Mouse (Mus musculus): Measurements from ENCODE around the gene Lgi2. TPM values are rescaled to one million over a fixed set of nuclear protein-coding genes. Genes with fewer than 3 reads are reported as not detected.

Gene Lgi2
- polyA plus RNA-seq (2012; rRNA removed) = 1.8 and 3.1 TPM in 2 replicates

DNA sequence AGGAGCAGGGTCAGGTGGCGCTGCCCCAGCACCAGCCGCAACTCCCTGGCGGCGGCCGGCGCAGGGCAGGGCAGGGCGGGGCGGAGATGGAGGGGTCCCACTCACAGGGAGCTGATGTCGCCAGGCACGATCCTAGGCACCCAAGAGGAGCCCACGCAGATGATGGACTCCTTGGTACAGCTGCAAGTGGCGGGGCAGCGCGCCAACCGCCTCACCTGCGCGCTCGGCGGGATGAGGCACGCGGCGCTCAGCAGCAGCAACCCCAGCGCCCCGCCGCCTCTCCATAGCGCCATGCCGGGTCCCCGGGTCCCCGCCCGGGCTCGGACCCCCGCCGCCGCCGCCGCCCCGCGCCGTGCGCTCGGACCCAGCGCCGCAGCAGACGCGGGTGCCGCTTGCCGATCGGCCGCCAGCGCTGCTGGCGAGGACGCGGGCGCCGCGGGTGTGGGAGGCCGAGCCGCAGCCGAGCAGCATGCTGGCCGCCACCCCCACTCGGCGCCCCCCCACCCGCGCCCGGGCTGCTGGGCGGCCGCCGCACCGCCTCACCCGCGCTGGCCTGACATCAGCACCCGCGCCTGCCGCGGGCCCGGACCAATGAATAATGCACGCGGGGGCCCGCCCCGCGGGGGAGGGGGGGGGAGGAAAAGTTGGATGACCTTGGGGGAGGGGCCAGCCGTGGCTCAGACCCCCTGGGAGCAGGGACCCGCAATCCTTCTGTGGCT, at the start of gene Lgi2:
TSS of gene Lgi2 (minus strand) at position 650 of the 719 bp plus-strand sequence.

Other genes starting within 250 kb of the Lgi2 start
- gene Sod3, start 202.7 kb downstream of the Lgi2 start, polyA plus RNA-seq (2012; rRNA removed) = 0.29 and 0.30 TPM in 2 replicates
- gene Ccdc149, start 94.9 kb downstream of the Lgi2 start, polyA plus RNA-seq (2012; rRNA removed) = 2.8 and 3.3 TPM in 2 replicates
- gene Sepsecs, start 103.2 kb upstream of the Lgi2 start, polyA plus RNA-seq (2012; rRNA removed) = 7.4 and 11.3 TPM in 2 replicates
- gene Pi4k2b, start 175.1 kb upstream of the Lgi2 start, polyA plus RNA-seq (2012; rRNA removed) = 20.5 and 21.0 TPM in 2 replicates
- gene Zcchc4, start 208.9 kb upstream of the Lgi2 start, polyA plus RNA-seq (2012; rRNA removed) = 16.4 and 25.7 TPM in 2 replicates